Mouse (Mus musculus) neutrophil, adult 5-6 weeks (primary cell): ENCODE data around the gene Zfp69. TPM values are rescaled to one million over a fixed set of nuclear protein-coding genes. Genes with fewer than 3 reads are reported as not detected.

Experiments
- ATAC-seq: fragments of 151-379, 151-347 bp; 2 replicates; pipeline ENCODE4 v1.8.0; 2017; ENCODE audit warnings: mild to moderate bottlenecking, moderate TSS enrichment; ENCODE audit not compliant: insufficient number of reproducible peaks, poor library complexity, low FRiP score, severe bottlenecking; ENCODE audit errors: extremely low read depth
- total RNA-seq: library from RNA; stranded (forward); fragments of 200-1000 nt; gene quantifications from 2 replicates; pipeline ENCODE4 v1.2.3, GENCODE M21; 2017

Zfp69 gene
- 4.8 and 10.3 TPM in 2 replicates for total RNA-seq

GRCm38 (mm10) chr4:120951428-120951973, at the start of gene Zfp69:
TSS of gene Zfp69 (minus strand) at chr4:120951699.
- ATAC-seq, result peak; percentile 82

DNA sequence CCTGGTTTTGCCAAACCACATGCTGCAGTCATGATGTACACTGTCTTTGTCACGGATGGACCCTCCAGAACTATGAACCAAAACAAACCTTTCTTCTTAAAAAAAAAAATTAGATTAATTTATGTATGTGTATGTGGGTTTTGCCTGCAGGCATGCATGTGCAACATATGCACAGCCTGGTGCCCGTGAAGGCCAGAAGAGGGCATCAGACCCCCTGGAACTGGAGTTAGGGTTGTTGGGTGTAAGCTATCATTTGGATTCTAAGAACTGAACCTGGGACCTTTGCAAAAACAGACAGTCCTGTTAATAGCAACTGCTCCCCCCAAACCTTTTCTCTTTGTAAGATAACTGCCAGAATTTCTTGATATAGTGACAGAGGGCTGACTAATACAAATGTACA, 49.5 kb upstream of the Zfp69 start:
- ATAC-seq, result no peak

- ATAC-seq, result no peak
Observed at GRCm38 (mm10) chr4:120995911-120996310, 44.4 kb upstream of the Zfp69 start.

GRCm38 (mm10) chr4:120993025-120993424, 41.5 kb upstream of the Zfp69 start:
- ATAC-seq, result peak; percentile 58; the same call in 1 of the 2 replicates

- no peak for ATAC-seq
Observed at GRCm38 (mm10) chr4:120992284-120992683, 40.8 kb upstream of the Zfp69 start.

- no peak for ATAC-seq
Observed at GRCm38 (mm10) chr4:120987319-120987718, 35.8 kb upstream of the Zfp69 start.

DNA sequence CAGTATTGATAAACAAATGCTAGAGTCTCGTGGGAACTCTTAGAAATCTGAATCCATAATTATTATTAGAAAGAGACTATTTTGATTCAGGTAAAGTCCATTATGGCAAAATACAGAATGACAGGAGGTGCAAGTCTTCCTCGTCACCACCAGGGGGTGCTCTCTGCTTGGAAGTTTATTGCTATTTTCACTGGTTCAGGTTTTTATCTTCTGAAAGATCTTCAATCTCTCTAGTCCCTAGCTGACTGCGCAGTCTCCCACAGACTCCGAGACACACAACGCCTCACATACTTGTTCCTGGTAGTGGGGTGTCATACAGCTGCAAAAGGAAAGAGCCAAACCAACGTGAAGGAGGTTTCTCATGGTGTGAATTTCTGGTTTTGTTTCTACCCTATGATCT, 34.9 kb upstream of the Zfp69 start:
- peak; percentile 79 for ATAC-seq

- ATAC-seq, result peak; percentile 36; the same call in 1 of the 2 replicates
Observed at GRCm38 (mm10) chr4:120978221-120978620, 26.7 kb upstream of the Zfp69 start.

DNA sequence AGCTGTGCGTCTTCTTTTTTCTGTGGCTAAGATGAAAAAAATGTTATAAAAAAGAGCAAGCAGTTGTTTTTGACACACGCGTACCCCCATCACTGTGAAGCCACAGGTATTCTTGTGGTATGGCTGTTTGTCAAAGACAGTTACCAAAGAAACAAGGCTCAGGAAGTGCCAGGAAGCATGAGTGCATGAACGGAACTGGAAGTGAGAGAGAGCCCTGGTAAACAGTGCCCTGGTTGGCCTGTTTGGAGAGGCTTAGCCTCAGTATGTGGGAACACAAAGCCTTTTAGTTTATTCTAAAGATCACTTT, 23.9 kb upstream of the Zfp69 start:
- ATAC-seq, result peak; percentile 75

- ATAC-seq, result no peak
Observed at GRCm38 (mm10) chr4:120974711-120975427, 23.4 kb upstream of the Zfp69 start.

- ATAC-seq, result no peak
Observed at GRCm38 (mm10) chr4:120971842-120972241, 20.3 kb upstream of the Zfp69 start.

GRCm38 (mm10) chr4:120969382-120970146, 18.1 kb upstream of the Zfp69 start:
- ATAC-seq, result 0 out of 2 replicates have a peak, but pooled peaks have one; percentile 28

DNA sequence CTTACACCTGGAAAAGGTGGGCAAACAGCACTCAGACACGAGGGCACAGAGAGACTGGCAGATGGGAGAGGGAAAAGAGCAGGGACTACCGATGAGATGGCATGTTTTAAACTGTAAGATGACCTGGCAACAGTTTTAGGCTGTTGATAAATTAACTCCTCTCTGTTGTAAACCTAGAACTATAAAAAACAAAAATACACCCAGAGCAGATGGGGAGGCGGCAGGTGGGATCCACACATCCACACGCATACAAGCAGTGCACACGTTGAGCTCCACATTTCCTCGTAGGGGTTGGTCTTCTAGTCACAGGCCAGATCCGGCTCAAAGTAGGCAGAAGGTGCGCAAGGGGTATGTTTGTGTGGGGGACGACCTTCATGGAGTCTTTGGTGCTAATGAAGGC, 17.0 kb upstream of the Zfp69 start:
- no peak for ATAC-seq

DNA sequence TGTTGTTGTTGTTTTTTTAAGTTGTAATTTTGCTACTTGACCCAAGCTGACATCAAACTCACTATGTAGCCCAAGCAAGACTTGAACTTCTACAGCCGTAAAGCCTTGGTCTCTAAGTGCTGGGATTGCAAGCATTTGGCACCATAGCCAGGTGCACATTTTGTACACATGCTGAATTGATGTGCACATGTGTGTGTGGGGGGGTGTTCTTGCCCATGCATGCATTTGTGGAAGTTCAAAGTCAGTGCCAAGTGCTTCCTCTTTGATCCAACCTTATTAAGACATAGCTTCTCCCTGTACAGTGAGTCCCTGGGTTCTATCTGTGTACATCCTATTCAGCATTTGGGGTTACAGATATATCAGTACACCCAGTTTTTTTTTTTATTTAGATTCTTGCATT, 4.1 kb upstream of the Zfp69 start:
- no peak; the same call in 1 of the 2 replicates for ATAC-seq

DNA sequence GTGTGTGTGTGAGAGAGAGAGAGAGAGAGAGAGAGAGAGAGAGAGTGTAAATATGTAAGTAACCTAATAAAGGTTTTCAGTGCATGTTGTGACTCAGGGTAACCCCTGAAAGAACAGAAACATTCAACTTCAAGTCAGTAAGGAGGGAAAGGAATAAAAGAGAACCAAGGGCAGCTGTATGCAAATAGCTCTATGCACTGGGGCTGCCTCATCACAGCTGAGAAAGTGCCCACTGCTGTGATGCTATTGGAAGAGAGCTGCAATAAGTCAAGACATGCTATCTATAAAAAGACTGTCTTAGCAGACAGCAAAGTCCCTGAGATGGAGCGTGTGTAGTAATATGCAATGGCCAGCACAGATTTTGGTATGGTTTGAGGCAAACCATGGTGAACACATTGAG, 2.2 kb upstream of the Zfp69 start:
- ATAC-seq, result peak; percentile 52

DNA sequence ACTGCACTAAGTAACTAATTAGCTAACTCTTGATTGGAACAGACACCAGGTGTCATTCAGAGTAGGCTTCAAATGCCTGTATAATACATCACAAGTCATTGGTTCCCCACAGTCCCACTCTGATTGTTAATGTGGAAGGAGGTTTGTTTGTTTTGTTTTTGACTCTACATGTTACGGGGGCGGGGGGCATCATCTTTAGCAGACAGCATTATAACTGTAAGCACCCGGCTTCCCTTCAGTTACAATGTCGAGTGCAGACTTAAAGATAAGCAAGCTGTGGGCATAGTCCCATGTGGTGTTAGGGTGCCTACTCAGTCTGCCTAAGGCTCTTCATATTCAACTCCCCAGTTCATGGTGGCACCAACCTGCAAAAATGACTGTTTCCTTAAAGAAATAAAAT, 1.5 kb upstream of the Zfp69 start:
- ATAC-seq, result no peak

GRCm38 (mm10) chr4:120952163-120952562, 664 bp upstream of the Zfp69 start:
- ATAC-seq, result no peak

- ATAC-seq, result no peak
Observed at GRCm38 (mm10) chr4:120950763-120951427, 604 bp downstream of the Zfp69 start.

GRCm38 (mm10) chr4:120948938-120949337, 2.6 kb downstream of the Zfp69 start:
- ATAC-seq, result no peak

DNA sequence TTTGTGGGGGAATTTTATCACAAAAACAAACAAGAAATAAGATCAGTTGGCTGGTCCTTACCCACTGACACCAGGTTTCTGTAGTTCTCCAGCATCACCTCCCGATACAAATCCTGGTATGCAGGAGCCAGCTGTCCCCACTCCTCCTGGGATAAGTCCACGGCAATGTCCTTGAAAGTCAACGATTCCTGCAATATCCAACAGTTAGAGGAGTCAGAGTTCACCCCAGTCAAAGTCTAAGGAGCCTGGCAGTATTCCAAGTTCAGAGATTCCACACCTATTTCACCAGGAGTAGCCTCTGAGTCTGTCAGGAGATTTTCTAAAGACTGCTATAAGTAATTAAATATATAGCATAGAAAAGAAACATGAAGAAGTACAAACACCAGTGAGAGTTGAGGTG, 16.5 kb downstream of the Zfp69 start:
- no peak for ATAC-seq
